Mouse (Mus musculus) neural tube, embryonic 13.5 days (tissue): ENCODE results near the gene Dlst. TPM values are rescaled to one million over a fixed set of nuclear protein-coding genes. Genes with fewer than 3 reads are reported as not detected.
"Not testable (repeated sequence)": the region's sequence is repeated elsewhere in the genome, so short reads cannot be mapped to it uniquely, and the experiment has no call there.

Source experiments
- ATAC-seq: fragments of 200-750 bp; cut with Nextera tagmentation; 2 replicates; pipeline ENCODE4 v1.8.0; 2017; ENCODE audit warnings: low read depth, mild to moderate bottlenecking, moderate TSS enrichment, moderate library complexity
- H3K27ac ChIP-seq: fragments of 300-500 bp; sonication (generic); replicated peaks from 2 replicates; pipeline ENCODE4 v1.5.1; 2015; ENCODE audit warnings: moderate library complexity, mild to moderate bottlenecking, inconsistent platforms
- H3K27me3 ChIP-seq: fragments of 300-500 bp; sonication (generic); 2 replicates; pipeline ENCODE4 v1.6.1; 2015; ENCODE audit warnings: mild to moderate bottlenecking, inconsistent platforms
- H3K36me3 ChIP-seq: fragments of 300-500 bp; sonication (generic); 2 replicates; pipeline ENCODE4 v1.6.1; 2015; ENCODE audit warnings: mild to moderate bottlenecking, inconsistent platforms
- H3K4me1 ChIP-seq: fragments of 300-500 bp; sonication (generic); replicated peaks from 2 replicates; pipeline ENCODE4 v1.6.1; 2015; ENCODE audit warnings: inconsistent platforms
- H3K4me2 ChIP-seq: fragments of 300-500 bp; sonication (generic); 2 replicates; pipeline ENCODE4 v1.6.1; 2015; ENCODE audit warnings: inconsistent platforms, mild to moderate bottlenecking, moderate library complexity
- H3K4me3 ChIP-seq: fragments of 300-500 bp; sonication (generic); 2 replicates; pipeline ENCODE4 v1.5.1; 2015; ENCODE audit warnings: mild to moderate bottlenecking, inconsistent platforms
- H3K9ac ChIP-seq: fragments of 300-500 bp; sonication (generic); 2 replicates; pipeline ENCODE4 v1.6.1; 2015; ENCODE audit warnings: moderate library complexity, mild to moderate bottlenecking, inconsistent platforms
- H3K9me3 ChIP-seq: fragments of 300-500 bp; sonication (generic); 2 replicates; pipeline ENCODE4 v1.6.1; 2016; ENCODE audit warnings: inconsistent platforms
- WGBS: fragments of 180-500 bp; shearing (Covaris S2); methylation state at CpG from one replicate; pipeline ENCODE4 v1.1.7; 2015; 5-methylcytosine and 5-hydroxymethylcytosine counted together
- polyA plus RNA-seq: library from polyadenylated mRNA; unstranded; fragments of >200 nt; fragmentation: Nextera tagmentation; extraction: Ambion mirVana; gene quantifications from 2 replicates; pipeline ENCODE4 v1.2.1, GENCODE M21; 2015

Gene Dlst
- polyA plus RNA-seq, 1 experiment from 2014 or later: 108 TPM

DNA sequence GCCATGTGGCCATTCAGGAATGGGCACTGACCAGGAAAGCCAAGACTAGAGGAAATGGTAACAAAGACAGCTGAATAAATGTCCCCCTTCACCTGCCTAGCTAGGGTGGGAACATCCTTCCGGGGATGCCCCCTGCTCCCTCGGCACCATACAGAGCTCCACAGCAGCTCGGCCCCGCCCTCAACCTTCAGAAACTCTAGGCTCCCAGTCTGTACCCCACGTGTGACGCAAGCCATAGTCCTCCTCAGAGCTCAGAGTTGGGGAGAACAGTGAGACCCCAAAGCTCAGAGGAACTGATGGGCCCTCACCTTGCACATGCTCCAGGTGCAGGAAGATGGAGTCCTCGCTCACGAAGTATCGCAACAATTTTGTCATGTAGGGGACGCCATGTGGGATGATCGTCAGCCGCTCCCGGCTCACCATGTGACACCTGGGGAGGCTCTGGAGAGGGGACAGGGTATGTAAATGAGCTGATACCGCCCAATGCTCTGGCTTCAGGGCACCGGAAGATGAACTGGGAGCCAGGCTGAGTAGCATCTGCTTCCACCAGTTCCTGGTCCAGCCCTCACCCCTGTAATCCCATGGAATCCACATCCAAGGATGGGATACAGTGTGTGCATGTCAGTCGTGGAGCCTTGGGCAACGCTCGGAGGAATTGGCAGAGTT is 29.5 kb downstream of the Dlst start:
- Histone ChIP-seq H3K4me3 (no peak overlapping the region), H3K36me3 (peaks cover 40% of the 10 kb centered on the region), H3K27ac (no peak overlapping the region), H3K4me1 (no peaks in the 10 kb centered on the region), H3K4me2 (no peak overlapping the region), H3K9me3 (no peaks in the 10 kb centered on the region), H3K27me3 (0 out of 2 replicates have a peak, but pooled peaks cover 2% of the 10 kb centered on the region), H3K9ac (no peak overlapping the region)
- ATAC-seq: no peak
- WGBS: 48% methylated on average over 18 of the region's 18 CpGs

DNA sequence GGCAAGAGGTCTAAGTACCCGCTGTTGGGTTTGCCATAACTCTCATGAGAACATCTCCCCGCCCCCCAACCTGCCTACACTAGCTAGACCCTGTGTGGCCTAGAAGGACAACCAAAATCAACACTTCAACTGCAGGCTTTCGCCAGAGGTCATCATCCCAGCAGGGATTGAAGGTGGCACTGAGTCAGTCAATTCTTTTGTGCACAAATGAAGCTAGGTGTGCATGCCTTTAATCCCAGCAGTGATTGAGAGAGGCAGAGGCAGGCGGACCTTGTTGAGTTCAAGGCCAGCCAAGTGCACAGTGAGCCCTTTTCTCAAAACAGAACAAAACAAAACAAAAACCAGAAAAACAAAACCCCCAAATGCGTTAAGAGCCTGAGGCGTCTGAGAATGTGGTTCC is 30.5 kb downstream of the Dlst start:
- Histone ChIP-seq H3K27me3 (0 out of 2 replicates have a peak, but pooled peaks cover 2% of the 10 kb centered on the region), H3K4me1 (peaks cover 7% of the 10 kb centered on the region), H3K36me3 (peaks cover 31% of the 10 kb centered on the region), H3K4me2 (no peak overlapping the region), H3K9ac (no peak overlapping the region), H3K27ac (no peak overlapping the region), H3K4me3 (no peak overlapping the region), H3K9me3 (no peaks in the 10 kb centered on the region)
- ATAC-seq: no peak
- 81% methylated on average over 6 of the region's 6 CpGs for WGBS

- Histone ChIP-seq H3K4me1 (peaks cover 12% of the 10 kb centered on the region), H3K9me3 (no peaks in the 10 kb centered on the region), H3K36me3 (peaks cover 30% of the 10 kb centered on the region), H3K4me2 (no peak overlapping the region), H3K27ac (no peak overlapping the region), H3K9ac (no peak overlapping the region), H3K4me3 (no peak overlapping the region), H3K27me3 (0 out of 2 replicates have a peak, but pooled peaks cover 2% of the 10 kb centered on the region)
- WGBS: 24% methylated on average over 4 of the region's 4 CpGs
- ATAC-seq: 0 out of 2 replicates have a peak, but pooled peaks have one; percentile 52
These were observed 32.2 kb downstream of the Dlst start for GRCm38 (mm10) chr12:85142803-85143202.

DNA sequence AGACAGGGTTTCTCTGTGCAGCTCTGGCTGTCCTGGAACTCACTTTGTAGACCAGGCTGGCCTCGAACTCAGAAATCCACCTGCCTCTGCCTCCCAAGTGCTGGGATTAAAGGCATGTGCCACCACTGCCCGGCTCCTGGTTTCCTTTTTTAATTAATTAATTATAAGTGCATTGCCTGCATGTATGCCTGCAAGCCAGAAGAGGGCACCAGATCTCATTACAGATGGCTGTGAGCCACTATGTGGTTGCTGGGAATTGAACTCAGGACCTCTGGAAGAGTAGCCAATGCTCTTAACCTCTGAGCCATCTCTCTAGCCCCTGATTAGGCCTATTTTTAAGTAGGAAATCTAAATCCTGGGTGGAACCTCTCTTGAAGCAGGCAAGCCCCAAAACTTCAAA is 33.6 kb downstream of the Dlst start:
- not testable (repeated sequence) for H3K9me3 ChIP-seq, H3K9ac ChIP-seq, ATAC-seq, H3K27ac ChIP-seq, H3K27me3 ChIP-seq, H3K4me2 ChIP-seq, H3K4me3 ChIP-seq
- H3K36me3 ChIP-seq: peaks cover 18% of the 10 kb centered on the region
- peaks cover 12% of the 10 kb centered on the region for H3K4me1 ChIP-seq
- 79% methylated on average over 2 of the region's 2 CpGs for WGBS

DNA sequence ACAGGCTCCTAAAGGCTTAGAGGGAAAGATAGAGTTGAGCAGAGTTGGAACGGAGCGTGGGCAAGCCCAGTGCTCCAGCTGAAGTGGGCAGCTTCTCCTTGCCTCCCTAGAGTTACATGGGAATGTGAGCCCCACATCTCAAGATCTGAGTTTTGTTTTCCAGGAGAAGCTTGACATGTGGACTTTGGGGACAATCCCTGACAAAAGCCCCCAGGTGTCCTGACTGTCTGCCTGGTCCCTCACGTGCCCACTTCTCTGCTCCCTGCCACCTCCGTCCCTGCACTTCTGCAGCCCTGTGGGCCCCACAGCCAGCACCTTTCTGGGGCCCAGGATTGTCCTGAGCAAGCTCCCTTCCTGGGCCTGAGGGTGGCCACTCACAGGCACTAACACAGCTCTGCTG is 34.2 kb downstream of the Dlst start:
- Histone ChIP-seq H3K27ac (no peak overlapping the region), H3K36me3 (peaks cover 17% of the 10 kb centered on the region), H3K9ac (no peak overlapping the region), H3K27me3 (no peaks in the 10 kb centered on the region), H3K4me3 (no peak overlapping the region), H3K4me2 (no peak overlapping the region), H3K9me3 (no peaks in the 10 kb centered on the region), H3K4me1 (peaks cover 18% of the 10 kb centered on the region)
- 83% methylated on average over 4 of the region's 4 CpGs for WGBS
- no peak for ATAC-seq

DNA sequence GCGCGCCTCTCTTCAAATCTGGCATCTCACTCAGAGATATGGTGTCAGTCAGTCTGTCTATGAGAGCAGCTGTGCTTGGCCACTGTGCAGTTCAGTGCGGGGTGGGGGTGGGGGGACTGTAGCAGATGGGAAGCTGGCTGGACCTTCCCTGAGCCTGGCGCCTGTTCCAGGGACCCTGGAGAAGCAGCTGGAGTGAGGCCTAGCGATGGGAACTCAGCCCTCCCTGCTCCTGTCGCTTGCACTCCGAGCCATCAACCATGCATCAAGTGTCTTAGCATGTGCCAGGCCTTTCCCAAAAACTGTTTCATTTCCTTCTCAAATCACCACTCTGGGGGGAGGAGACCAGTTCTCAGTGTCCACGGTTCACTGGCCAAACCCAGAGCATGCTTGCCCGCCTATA is 35.0 kb downstream of the Dlst start:
- no peak overlapping the region for H3K4me3 ChIP-seq
- no peaks in the 10 kb centered on the region for H3K9me3 ChIP-seq
- ATAC-seq: no peak
- WGBS: 63% methylated on average over 9 of the region's 9 CpGs
- H3K27me3 ChIP-seq: no peaks in the 10 kb centered on the region
- H3K9ac ChIP-seq: no peak overlapping the region
- H3K27ac ChIP-seq: no peak overlapping the region
- peaks cover 17% of the 10 kb centered on the region for H3K36me3 ChIP-seq
- H3K4me1 ChIP-seq: peaks cover 26% of the 10 kb centered on the region
- H3K4me2 ChIP-seq: no peak overlapping the region

- Histone ChIP-seq H3K36me3 (peaks cover 17% of the 10 kb centered on the region), H3K27ac (no peak overlapping the region), H3K9me3 (no peaks in the 10 kb centered on the region), H3K27me3 (no peaks in the 10 kb centered on the region), H3K4me3 (no peak overlapping the region), H3K4me1 (peaks cover 30% of the 10 kb centered on the region), H3K9ac (no peak overlapping the region), H3K4me2 (no peak overlapping the region)
- WGBS: 43% methylated on average over 9 of the region's 11 CpGs
- ATAC-seq: no peak
These were observed 35.7 kb downstream of the Dlst start for GRCm38 (mm10) chr12:85146355-85146754.

DNA sequence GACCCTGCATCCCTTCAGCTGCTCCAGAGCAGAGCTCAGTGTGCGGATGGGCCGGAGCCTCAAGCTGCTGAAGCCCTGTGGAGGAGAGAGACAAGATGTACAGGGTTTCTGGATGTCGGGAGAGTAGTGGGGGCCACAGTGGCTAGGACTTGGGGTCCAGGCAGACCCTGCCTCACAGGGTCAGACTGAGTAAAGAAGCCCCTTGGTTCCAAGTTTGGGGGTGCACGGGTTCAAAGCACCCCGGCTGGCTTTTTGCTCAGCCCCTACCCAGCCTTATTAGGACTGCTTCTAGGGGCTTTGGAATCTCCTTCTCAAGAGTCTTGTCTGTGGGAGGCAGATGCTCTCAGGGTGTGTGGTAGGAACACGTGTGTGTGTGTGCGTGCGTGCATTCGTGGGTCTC is 36.2 kb downstream of the Dlst start:
- H3K4me3 ChIP-seq: no peak overlapping the region
- H3K9ac ChIP-seq: no peak overlapping the region
- H3K27me3 ChIP-seq: no peaks in the 10 kb centered on the region
- no peak overlapping the region for H3K4me2 ChIP-seq
- peaks cover 30% of the 10 kb centered on the region for H3K4me1 ChIP-seq
- no peaks in the 10 kb centered on the region for H3K9me3 ChIP-seq
- H3K27ac ChIP-seq: no peak overlapping the region
- 86% methylated on average over 9 of the region's 9 CpGs for WGBS
- H3K36me3 ChIP-seq: peaks cover 15% of the 10 kb centered on the region
- ATAC-seq: no peak

- 6% methylated on average over 20 of the region's 20 CpGs for WGBS
- peak overlapping the region; percentile 54; the same call in 1 of the 2 replicates for H3K27ac ChIP-seq
- H3K4me1 ChIP-seq: peaks cover 29% of the 10 kb centered on the region
- peaks cover 5% of the 10 kb centered on the region; the same call in 1 of the 2 replicates for H3K36me3 ChIP-seq
- peak; percentile 12; the same call in 1 of the 2 replicates for ATAC-seq
- no peaks in the 10 kb centered on the region for H3K9me3 ChIP-seq
- H3K27me3 ChIP-seq: no peaks in the 10 kb centered on the region
- H3K4me3 ChIP-seq: peak overlapping the region; percentile 56
- H3K9ac ChIP-seq: peak overlapping the region; percentile 85
- peak overlapping the region; percentile 72 for H3K4me2 ChIP-seq
These were observed 39.8 kb downstream of the Dlst start for GRCm38 (mm10) chr12:85150321-85151001.

- peak; percentile 96 for ATAC-seq
- H3K9ac ChIP-seq: peak within 1 kb of the TSS; percentile 85
- H3K4me2 ChIP-seq: peak within 1 kb of the TSS; percentile 72
- H3K9me3 ChIP-seq: no peaks in the 10 kb centered on the region
- WGBS: 16% methylated on average over 28 of the region's 28 CpGs
- H3K36me3 ChIP-seq: peaks cover 5% of the 10 kb centered on the region; the same call in 1 of the 2 replicates
- peak within 1 kb of the TSS; percentile 56 for H3K4me3 ChIP-seq
- H3K27me3 ChIP-seq: no peaks in the 10 kb centered on the region
- peaks cover 22% of the 10 kb centered on the region for H3K4me1 ChIP-seq
- H3K27ac ChIP-seq: peak within 1 kb of the TSS; percentile 54; the same call in 1 of the 2 replicates
These were observed 40.6 kb downstream of the Dlst start, which contains the start of gene Rps6kl1 for GRCm38 (mm10) chr12:85151002-85151774. Rps6kl1 (minus strand) TSS chr12:85151264.

GRCm38 (mm10) chr12:85153011-85153410 is 42.4 kb downstream of the Dlst start:
- no peak overlapping the region for H3K9ac ChIP-seq
- H3K36me3 ChIP-seq: no peaks in the 10 kb centered on the region
- no peak overlapping the region for H3K27ac ChIP-seq
- H3K4me2 ChIP-seq: no peak overlapping the region
- WGBS: 80% methylated on average over 3 of the region's 3 CpGs
- no peak for ATAC-seq
- H3K9me3 ChIP-seq: no peaks in the 10 kb centered on the region
- H3K4me1 ChIP-seq: peaks cover 18% of the 10 kb centered on the region
- H3K27me3 ChIP-seq: no peaks in the 10 kb centered on the region
- H3K4me3 ChIP-seq: no peak overlapping the region

DNA sequence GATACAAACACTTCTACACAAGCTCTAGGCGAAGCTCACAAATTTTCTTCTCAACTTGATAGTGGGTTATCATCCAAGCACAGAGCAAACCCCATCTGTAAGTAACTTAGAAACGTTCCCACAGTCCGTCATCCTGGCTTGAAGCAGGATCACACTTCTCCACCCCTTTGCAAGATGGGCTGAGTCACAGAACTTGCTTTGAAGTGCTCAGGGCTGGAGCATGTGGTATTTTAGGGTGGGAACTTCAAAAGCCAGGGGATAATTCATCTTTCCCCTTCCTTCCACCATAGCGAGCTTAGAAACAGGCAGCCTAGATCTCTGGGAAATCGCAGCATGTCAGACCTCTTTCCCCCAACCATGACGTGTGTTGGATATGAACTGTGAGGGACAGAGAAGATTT is 45.7 kb downstream of the Dlst start:
- H3K27me3 ChIP-seq: no peaks in the 10 kb centered on the region
- ATAC-seq: no peak
- no peaks in the 10 kb centered on the region for H3K4me1 ChIP-seq
- H3K9me3 ChIP-seq: no peaks in the 10 kb centered on the region
- H3K4me3 ChIP-seq: no peak overlapping the region
- no peaks in the 10 kb centered on the region for H3K36me3 ChIP-seq
- no peak overlapping the region for H3K27ac ChIP-seq
- no peak overlapping the region for H3K9ac ChIP-seq
- H3K4me2 ChIP-seq: no peak overlapping the region
- 58% methylated on average over 6 of the region's 6 CpGs for WGBS
